8 mouse cellular contexts compared by ENCODE assay signal in genomic region chr1:178368548-178369271, GRCm38 (mm10). TPM values are rescaled to one million over a fixed set of nuclear protein-coding genes. Genes with fewer than 3 reads are reported as not detected.
A peak's percentile ranks its signal among the peaks of the same experiment; 100 is the strongest.
DNase-seq lines count a peak whose midpoint lies in the region; ATAC-seq and TF ChIP-seq lines count a peak whose summit lies in the region.

No protein-coding gene starts in this region.

- TF ChIP-seq POLR2A in MEL (IDR thresholded peaks at IDR 0.05; ENCODE audit: control insufficient read depth in 1 of 2, insufficient read depth in 1 of 2, low read depth in 1 of 2, low read length in 2 of 2, poor library complexity in 1 of 2), result peak; percentile 60 to 92
- TF ChIP-seq POLR2A in cerebellum, adult 2 months (IDR thresholded peaks at IDR 0.05; ENCODE audit: borderline replicate concordance, insufficient read depth, low read length), result peak; percentile 84; the same call in 1 of the 2 replicates

- H3K79me2 ChIP-seq in MEL (ENCODE audit: control insufficient read depth, insufficient read depth, low read length, poor library complexity), result peaks cover 4% of the 10 kb centered on the region; the same call in 1 of the 2 replicates

- no peak for TF ChIP-seq RAD21 in MEL (IDR thresholded peaks at IDR 0.05; ENCODE audit: low read depth, low read length)

- peak overlapping the region; percentile 83 for H3K9ac ChIP-seq in MEL (ENCODE audit: control insufficient read depth, low read depth, low read length, poor library complexity, severe bottlenecking)
- peak overlapping the region; percentile 58 for H3K9ac ChIP-seq in forebrain, postnatal 0 days
- peak overlapping the region; percentile 48 for H3K9ac ChIP-seq in lung, embryonic 15.5 days

- 2% methylated on average over 36 of the region's 36 CpGs for WGBS in cerebellum, adult 2 months
- WGBS in forebrain, postnatal 0 days, result 2% methylated on average over 36 of the region's 36 CpGs
- 2% methylated on average over 36 of the region's 36 CpGs for WGBS in lung, embryonic 15.5 days

- peak; percentile 96 for DNase-seq in MEL (ENCODE audit: low read depth, low spot score)
- peak; percentile 96 to 99 for DNase-seq in cerebellum, adult 2 months
- peak; percentile 93 for DNase-seq in forebrain, postnatal 0 days
- peak; percentile 94 for DNase-seq in heart, postnatal 4 days
- peak; percentile 92 to 94 for DNase-seq in layer of hippocampus, adult 8-10 months (ENCODE audit: low spot score in 2 of 2)
- DNase-seq in ovary, adult 18-20 months (ENCODE audit: low spot score), result peak; percentile 81
- peak; percentile 92 for DNase-seq in thymus, postnatal 0 days (ENCODE audit: low spot score)

- peak overlapping the region; percentile 90 for H3K27ac ChIP-seq in MEL (ENCODE audit: control insufficient read depth, low read depth, low read length)
- peak overlapping the region; percentile 95 for H3K27ac ChIP-seq in cerebellum, adult 2 months (ENCODE audit: insufficient read depth, low read length)
- peak overlapping the region; percentile 77 for H3K27ac ChIP-seq in forebrain, postnatal 0 days (ENCODE audit: low read depth, low read length)
- peak overlapping the region; percentile 72 for H3K27ac ChIP-seq in lung, embryonic 15.5 days

- H3K4me2 ChIP-seq in forebrain, postnatal 0 days (ENCODE audit: low read depth), result peak overlapping the region; percentile 78
- H3K4me2 ChIP-seq in lung, embryonic 15.5 days, result peak overlapping the region; percentile 73

- H3K27me3 ChIP-seq in MEL (ENCODE audit: control insufficient read depth in 1 of 2, insufficient read depth in 2 of 2, low read length in 2 of 2), result no peaks in the 10 kb centered on the region
- no peaks in the 10 kb centered on the region for H3K27me3 ChIP-seq in cerebellum, adult 2 months (ENCODE audit: control insufficient read depth, insufficient read depth, low read length)
- no peaks in the 10 kb centered on the region for H3K27me3 ChIP-seq in forebrain, postnatal 0 days (ENCODE audit: insufficient read depth, low read length)
- H3K27me3 ChIP-seq in lung, embryonic 15.5 days, result no peaks in the 10 kb centered on the region

- peak overlapping the region; percentile 65 for H3K4me3 ChIP-seq in MEL (ENCODE audit: control insufficient read depth in 1 of 2, insufficient read depth in 1 of 2, low read depth in 2 of 2, low read length in 2 of 2)
- H3K4me3 ChIP-seq in cerebellum, adult 2 months (replicated peaks; ENCODE audit: insufficient read depth, low read depth, low read length), result peak overlapping the region; percentile 44
- H3K4me3 ChIP-seq in forebrain, postnatal 0 days (ENCODE audit: low read depth, low read length), result peak overlapping the region; percentile 51
- H3K4me3 ChIP-seq in lung, embryonic 15.5 days, result peak overlapping the region; percentile 50

- TF ChIP-seq CTCF in MEL (IDR thresholded peaks at IDR 0.05 in 2 of 3, conservative IDR thresholded peaks at IDR 0.05 in 1 of 3; ENCODE audit: control insufficient read depth in 1 of 3, insufficient read depth in 1 of 3, low read depth in 2 of 3, low read length in 3 of 3, poor library complexity in 1 of 3, severe bottlenecking in 1 of 3), result no peak
- TF ChIP-seq CTCF in cerebellum, adult 2 months (IDR thresholded peaks at IDR 0.05; ENCODE audit: borderline replicate concordance, insufficient read depth, low read depth, low read length), result no peak
- 0 out of 2 replicates have a peak, but pooled peaks have one; percentile 9 for TF ChIP-seq CTCF in forebrain, postnatal 0 days (IDR thresholded peaks at IDR 0.05; ENCODE audit: low read depth)

- H3K4me1 ChIP-seq in MEL (ENCODE audit: control insufficient read depth in 1 of 2, insufficient read depth in 2 of 2, low read length in 2 of 2), result peaks cover 3 to 14% of the 10 kb centered on the region in 2 experiments
- peaks cover 9% of the 10 kb centered on the region; the same call in 1 of the 2 replicates for H3K4me1 ChIP-seq in cerebellum, adult 2 months (ENCODE audit: control insufficient read depth, insufficient read depth, low read length)
- H3K4me1 ChIP-seq in forebrain, postnatal 0 days (ENCODE audit: insufficient read depth), result no peaks in the 10 kb centered on the region
- peaks cover 4% of the 10 kb centered on the region; the same call in 1 of the 2 replicates for H3K4me1 ChIP-seq in lung, embryonic 15.5 days

- no peak; a peak in 1 of 4 replicates for TF ChIP-seq EP300 in MEL (IDR thresholded peaks at IDR 0.05; ENCODE audit: low read depth in 1 of 2, low read length in 2 of 2)

- peaks cover 0 to 8% of the 10 kb centered on the region in 2 experiments; a peak in 2 of 4 replicates for H3K36me3 ChIP-seq in MEL (ENCODE audit: control insufficient read depth in 1 of 2, insufficient read depth in 2 of 2, low read length in 2 of 2)
- no peaks in the 10 kb centered on the region for H3K36me3 ChIP-seq in forebrain, postnatal 0 days (ENCODE audit: insufficient read depth)
- no peaks in the 10 kb centered on the region for H3K36me3 ChIP-seq in lung, embryonic 15.5 days

- no peaks in the 10 kb centered on the region for H3K9me3 ChIP-seq in MEL (replicated peaks; ENCODE audit: insufficient read depth, low read length)
- H3K9me3 ChIP-seq in forebrain, postnatal 0 days (ENCODE audit: low read length), result no peaks in the 10 kb centered on the region
- no peaks in the 10 kb centered on the region for H3K9me3 ChIP-seq in lung, embryonic 15.5 days

- peak; percentile 98 for ATAC-seq in forebrain, postnatal 0 days
- ATAC-seq in lung, embryonic 15.5 days (ENCODE audit: borderline replicate concordance, extremely low read depth, low FRiP score, low TSS enrichment), result peak; percentile 96

TF ChIP-seq in MEL, 35 proteins besides CTCF, POLR2A, EP300 and RAD21 (continues in another document):
- TF ChIP-seq TCF12 (IDR thresholded peaks at IDR 0.05; ENCODE audit: low read depth, low read length) (peak; percentile 43), NRF1 (IDR thresholded peaks at IDR 0.05; ENCODE audit: insufficient read depth, low read depth, low read length, poor library complexity, severe bottlenecking) (peak; percentile 75), HCFC1 (IDR thresholded peaks at IDR 0.05; ENCODE audit: low read depth, low read length) (peak; percentile 70), ZMIZ1 (IDR thresholded peaks at IDR 0.05; ENCODE audit: low read depth, low read length) (peak; percentile 69), NELFE (IDR thresholded peaks at IDR 0.05; ENCODE audit: low read depth, low read length) (peak; percentile 78), USF1 (IDR thresholded peaks at IDR 0.05; ENCODE audit: low read depth, low read length) (peak; percentile 96), POLR2AphosphoS2 (IDR thresholded peaks at IDR 0.05; ENCODE audit: low read length) (peak; percentile 78; the same call in 1 of the 2 replicates), ELF1 (IDR thresholded peaks at IDR 0.05; ENCODE audit: low read depth, low read length) (peak; percentile 82), SIN3A (IDR thresholded peaks at IDR 0.05; ENCODE audit: low read length) (peak; percentile 85), KAT2A (conservative IDR thresholded peaks at IDR 0.05; ENCODE audit: low read depth, low read length) (no peak), GATA1 (IDR thresholded peaks at IDR 0.05; ENCODE audit: low read depth, low read length) (no peak), ETS1 (IDR thresholded peaks at IDR 0.05; ENCODE audit: low read depth, low read length) (peak; percentile 47; the same call in 1 of the 2 replicates), MEF2A (IDR thresholded peaks at IDR 0.05; ENCODE audit: extremely low read depth, insufficient replicate concordance, low read depth, low read length, poor library complexity, severe bottlenecking) (no peak), CHD1 (IDR thresholded peaks at IDR 0.05; ENCODE audit: low read depth, low read length) (peak; percentile 49; the same call in 1 of the 2 replicates), JUND (IDR thresholded peaks at IDR 0.05; ENCODE audit: low read depth, low read length) (0 out of 2 replicates have a peak, but pooled peaks have one; percentile 41)

RNA-seq across cellular contexts. Expression of gene Hnrnpu, which starts 31.1 kb away (rescaled TPM):
- total RNA-seq in MEL (2012; rRNA removed), result 373 and 409 TPM in 2 replicates
- 1,000 to 10,000 TPM in 1 of 2 experiments, 100 to 1,000 TPM in 1; 789 to 2,754 TPM for polyA plus RNA-seq in MEL (2012; ENCODE audit: insufficient read depth in 1 of 2, insufficient read length in 2 of 2, low read depth in 1 of 2, low replicate concordance in 2 of 2, missing spikeins in 1 of 2)
- polyA plus RNA-seq in cerebellum, adult 2 months (2012; rRNA removed), result 365 and 383 TPM in 2 replicates
- total RNA-seq in forebrain, postnatal 0 days (2014; rRNA removed), result 245 and 299 TPM in 2 replicates
- 187 and 229 TPM in 2 replicates for polyA plus RNA-seq in forebrain, postnatal 0 days (2015; fragmentation: Nextera tagmentation; extraction: Ambion mirVana)
- total RNA-seq in heart, postnatal 4 days (2021), result 100 to 1,000 TPM; 343 to 362 TPM
- total RNA-seq in layer of hippocampus, adult 8-10 months (2022), result 100 to 1,000 TPM; 391 to 465 (median 433) TPM
- polyA plus RNA-seq in lung, embryonic 15.5 days (2015; fragmentation: Nextera tagmentation; extraction: Ambion mirVana), result 411 and 443 TPM in 2 replicates
- polyA plus RNA-seq in thymus, postnatal 0 days (2015; fragmentation: Nextera tagmentation; extraction: Ambion mirVana), result 398 and 450 TPM in 2 replicates

RNA-seq across cellular contexts. Expression of gene Efcab2, which starts 37.2 kb away (rescaled TPM):
- total RNA-seq in MEL (2012; rRNA removed), result 0.85 and 0.98 TPM in 2 replicates
- 1 to 10 TPM in 1 of 2 experiments, not detected in 1; 3.2 TPM for polyA plus RNA-seq in MEL (2012; ENCODE audit: insufficient read depth in 1 of 2, insufficient read length in 2 of 2, low read depth in 1 of 2, low replicate concordance in 2 of 2, missing spikeins in 1 of 2)
- 9.6 and 12.9 TPM in 2 replicates for polyA plus RNA-seq in cerebellum, adult 2 months (2012; rRNA removed)
- total RNA-seq in forebrain, postnatal 0 days (2014; rRNA removed), result 4.3 and 7.0 TPM in 2 replicates
- polyA plus RNA-seq in forebrain, postnatal 0 days (2015; fragmentation: Nextera tagmentation; extraction: Ambion mirVana), result 4.5 and 8.6 TPM in 2 replicates
- total RNA-seq in heart, postnatal 4 days (2021), result 10 to 100 TPM; 19.8 to 20.5 TPM
- 10 to 100 TPM; 11.3 to 12.4 (median 11.5) TPM for total RNA-seq in layer of hippocampus, adult 8-10 months (2022)
- polyA plus RNA-seq in lung, embryonic 15.5 days (2015; fragmentation: Nextera tagmentation; extraction: Ambion mirVana), result 4.8 and 6.1 TPM in 2 replicates
- 6.3 and 7.2 TPM in 2 replicates for polyA plus RNA-seq in thymus, postnatal 0 days (2015; fragmentation: Nextera tagmentation; extraction: Ambion mirVana)

RNA-seq across cellular contexts. Expression of gene Cox20, which starts 49.8 kb away (rescaled TPM):
- total RNA-seq in MEL (2012; rRNA removed), result 24.3 and 26.8 TPM in 2 replicates
- polyA plus RNA-seq in MEL (2012; ENCODE audit: insufficient read depth in 1 of 2, insufficient read length in 2 of 2, low read depth in 1 of 2, low replicate concordance in 2 of 2, missing spikeins in 1 of 2), result 10 to 100 TPM in 1 of 2 experiments, not detected in 1; 27.3 TPM
- polyA plus RNA-seq in cerebellum, adult 2 months (2012; rRNA removed), result 97.7 and 99.4 TPM in 2 replicates
- total RNA-seq in forebrain, postnatal 0 days (2014; rRNA removed), result 46.3 and 54.9 TPM in 2 replicates
- 111 and 144 TPM in 2 replicates for polyA plus RNA-seq in forebrain, postnatal 0 days (2015; fragmentation: Nextera tagmentation; extraction: Ambion mirVana)
- 100 to 1,000 TPM; 146 to 147 TPM for total RNA-seq in heart, postnatal 4 days (2021)
- total RNA-seq in layer of hippocampus, adult 8-10 months (2022), result 10 to 100 TPM; 28.6 to 37.8 (median 30.5) TPM
- 124 TPM in 2 replicates for polyA plus RNA-seq in lung, embryonic 15.5 days (2015; fragmentation: Nextera tagmentation; extraction: Ambion mirVana)
- 195 and 218 TPM in 2 replicates for polyA plus RNA-seq in thymus, postnatal 0 days (2015; fragmentation: Nextera tagmentation; extraction: Ambion mirVana)

Comparison
In these comparisons a context has a peak if more than half of its experiments do, and no peak if none do; other contexts are left out.
1. Peak in every context shown above with its lines: DNase-seq, ATAC-seq, H3K4me3 ChIP-seq and H3K27ac ChIP-seq.